Mouse (Mus musculus) right cerebral cortex, adult 18-20 months (tissue): Measurements from ENCODE around the gene Esrrg.
A peak's percentile ranks its signal among the peaks of the same experiment; 100 is the strongest.

ENCODE experiments used
- DNase-seq: peaks from one replicate; pipeline ENCODE4 v3.0.0; 2022; ENCODE audit warnings: mixed read lengths

The Esrrg gene

DNA sequence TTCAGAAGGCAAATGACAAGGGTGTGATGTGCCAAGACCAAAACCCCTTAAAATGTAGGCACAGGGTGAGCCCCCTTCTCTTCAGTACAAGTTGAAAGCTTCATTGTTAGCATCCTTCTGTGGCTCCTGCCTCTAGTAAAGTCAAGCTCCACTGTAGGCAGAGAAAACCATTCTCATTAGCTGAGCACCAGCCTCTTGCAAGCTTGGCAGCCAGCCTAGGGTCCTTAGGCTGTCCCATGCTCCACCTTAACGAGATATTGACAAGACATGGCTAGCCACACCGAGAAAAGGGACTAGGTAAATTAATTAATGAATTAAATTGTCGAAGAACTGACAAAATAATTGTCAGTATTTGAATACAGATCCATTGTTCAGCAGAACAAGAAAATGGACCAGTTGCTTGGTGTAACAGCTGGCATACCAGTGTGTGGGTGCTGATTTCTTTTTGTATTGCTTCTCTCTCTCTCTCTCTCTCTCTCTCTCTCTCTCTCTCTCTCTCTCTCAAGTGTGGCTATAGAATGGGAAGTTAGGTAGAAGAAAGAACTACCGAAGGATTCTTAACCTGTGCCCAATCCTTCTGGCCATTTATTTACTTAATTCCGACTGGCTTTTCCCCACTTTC lies 311.7 kb downstream of the Esrrg start:
- no peak for DNase-seq

DNA sequence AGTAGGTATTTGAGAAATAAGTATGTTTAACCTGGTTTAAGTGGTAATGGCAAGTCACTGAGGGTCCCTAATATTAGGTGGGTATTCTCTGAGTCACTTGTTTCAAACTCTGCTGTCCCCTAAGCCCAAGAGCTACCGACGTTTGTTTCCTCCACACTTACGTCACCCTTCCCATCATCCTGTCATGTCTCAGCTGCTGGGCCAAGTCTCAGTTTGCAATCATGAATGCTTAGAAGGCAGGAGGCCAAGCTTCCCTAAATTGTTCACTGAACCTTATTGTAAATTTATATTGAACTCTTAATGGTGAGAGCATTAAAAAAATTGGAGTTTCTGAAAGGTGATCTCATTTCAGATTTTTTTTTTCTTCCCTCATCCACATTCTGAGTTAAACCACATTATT lies 322.6 kb downstream of the Esrrg start:
- DNase-seq = no peak

DNA sequence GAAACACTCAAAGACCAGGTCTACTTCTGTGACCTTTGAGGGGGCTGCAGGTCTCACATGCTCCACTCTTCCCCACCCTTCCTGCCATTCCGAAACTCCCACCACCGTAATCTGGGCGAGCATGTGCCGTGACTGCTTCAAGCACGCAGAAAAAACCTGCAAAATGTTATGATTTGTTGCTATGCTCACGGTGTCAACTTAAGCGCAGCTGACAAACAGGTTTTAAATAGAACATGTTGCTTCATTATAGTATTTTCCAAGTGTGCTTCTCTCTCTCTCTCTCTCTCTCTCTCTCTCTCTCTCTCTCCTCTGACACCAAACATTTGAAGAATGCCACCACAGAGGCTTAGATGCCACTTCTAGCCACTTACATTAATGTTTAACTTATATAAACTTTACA lies 330.1 kb downstream of the Esrrg start:
- no peak for DNase-seq

DNA sequence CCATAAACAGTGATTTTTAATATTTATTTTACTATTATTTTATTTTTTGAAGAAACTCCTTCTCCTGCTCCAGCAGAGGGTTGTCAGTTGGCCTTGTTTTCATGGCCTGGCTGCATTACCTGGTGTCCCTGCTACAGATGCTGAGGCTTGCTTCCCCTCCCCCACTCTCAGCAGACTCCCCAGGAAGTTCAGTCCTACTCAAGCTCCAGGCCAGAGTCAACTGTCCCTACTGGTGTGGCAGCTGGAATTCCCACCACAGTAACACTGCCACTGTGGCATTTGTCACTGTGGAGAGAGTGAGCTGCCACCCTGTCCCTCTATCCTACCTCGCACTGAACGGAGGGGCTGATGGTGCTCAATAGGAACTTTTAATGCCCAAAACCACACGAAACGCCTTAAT lies 330.5 kb downstream of the Esrrg start:
- DNase-seq = no peak

DNA sequence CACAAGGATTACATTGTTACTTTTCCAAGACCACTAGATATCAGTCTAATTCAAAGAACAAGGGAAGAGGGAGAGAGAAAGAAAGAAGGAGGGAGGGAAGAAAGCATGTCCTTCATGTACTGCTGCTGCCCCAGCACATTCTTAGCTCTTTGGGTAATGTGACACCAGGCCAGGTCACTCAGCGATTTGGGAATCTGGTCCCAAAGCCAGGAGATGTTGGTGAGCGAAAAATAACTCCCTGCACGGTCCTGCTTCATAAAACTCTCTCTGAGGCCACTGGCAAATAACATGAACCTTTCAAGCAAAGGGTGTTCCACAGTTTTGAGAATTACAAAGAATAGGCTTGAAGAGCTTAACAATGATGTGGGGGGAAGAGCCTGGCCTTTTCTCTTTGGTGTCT lies 342.9 kb downstream of the Esrrg start:
- DNase-seq = no peak

DNA sequence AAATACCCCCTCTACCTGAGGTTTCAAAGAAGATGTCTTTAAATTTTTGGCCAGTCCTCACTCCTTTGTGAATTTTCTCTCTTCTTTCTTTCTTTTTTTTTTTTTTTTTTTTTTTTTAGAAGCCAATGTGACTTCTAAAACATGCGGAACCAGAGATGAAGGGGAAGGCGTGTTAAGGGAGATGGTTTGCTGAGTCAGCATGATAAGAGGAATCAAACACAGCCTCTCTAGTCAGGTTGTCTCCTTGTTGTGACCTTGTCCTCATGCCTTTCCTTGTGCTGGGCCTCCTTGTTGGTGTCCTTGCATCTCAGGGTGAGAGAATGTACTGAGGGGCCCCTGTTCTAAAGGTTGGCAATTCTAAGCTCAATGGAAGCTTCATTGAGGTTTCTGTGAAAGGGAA lies 348.1 kb downstream of the Esrrg start:
- DNase-seq = no peak

DNA sequence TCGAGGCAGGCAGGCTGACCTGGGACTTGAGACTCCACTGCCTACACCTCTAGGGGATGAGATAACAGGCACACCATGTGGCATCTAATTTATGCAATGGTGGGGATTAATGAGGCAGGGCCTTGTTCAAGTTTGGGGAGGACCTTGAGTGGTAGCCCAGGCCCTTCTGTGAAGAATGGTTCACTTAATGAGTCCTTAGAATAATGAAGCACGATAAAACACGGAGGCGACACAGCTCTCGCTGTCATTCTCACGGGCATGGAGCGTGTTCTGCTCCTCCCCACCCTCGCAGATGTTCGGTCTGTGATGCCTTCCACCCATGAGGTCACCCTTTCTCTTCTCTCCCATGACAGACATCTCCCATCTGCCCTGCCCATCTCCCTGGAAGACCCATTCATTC lies 350.6 kb downstream of the Esrrg start:
- no peak for DNase-seq

DNA sequence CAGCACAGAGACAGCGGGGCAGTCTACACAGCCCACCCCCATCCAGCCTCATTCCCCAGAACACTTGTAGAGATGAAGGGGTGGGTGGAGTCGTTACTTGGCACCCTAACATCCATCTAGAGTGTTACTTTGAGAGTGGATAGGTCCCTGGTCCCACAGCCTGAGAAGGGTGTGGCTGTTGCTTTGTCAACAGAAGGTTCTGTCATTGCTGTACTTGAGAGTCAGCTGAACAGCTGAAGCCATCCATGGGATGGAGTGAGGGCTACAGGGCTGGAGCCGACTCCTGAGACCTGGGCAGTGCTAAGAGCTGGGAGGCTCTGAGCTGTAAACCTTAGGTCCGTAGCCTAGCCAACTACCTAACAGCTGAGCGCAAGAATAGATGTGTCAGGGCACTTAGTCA lies 352.9 kb downstream of the Esrrg start:
- no peak for DNase-seq

DNA sequence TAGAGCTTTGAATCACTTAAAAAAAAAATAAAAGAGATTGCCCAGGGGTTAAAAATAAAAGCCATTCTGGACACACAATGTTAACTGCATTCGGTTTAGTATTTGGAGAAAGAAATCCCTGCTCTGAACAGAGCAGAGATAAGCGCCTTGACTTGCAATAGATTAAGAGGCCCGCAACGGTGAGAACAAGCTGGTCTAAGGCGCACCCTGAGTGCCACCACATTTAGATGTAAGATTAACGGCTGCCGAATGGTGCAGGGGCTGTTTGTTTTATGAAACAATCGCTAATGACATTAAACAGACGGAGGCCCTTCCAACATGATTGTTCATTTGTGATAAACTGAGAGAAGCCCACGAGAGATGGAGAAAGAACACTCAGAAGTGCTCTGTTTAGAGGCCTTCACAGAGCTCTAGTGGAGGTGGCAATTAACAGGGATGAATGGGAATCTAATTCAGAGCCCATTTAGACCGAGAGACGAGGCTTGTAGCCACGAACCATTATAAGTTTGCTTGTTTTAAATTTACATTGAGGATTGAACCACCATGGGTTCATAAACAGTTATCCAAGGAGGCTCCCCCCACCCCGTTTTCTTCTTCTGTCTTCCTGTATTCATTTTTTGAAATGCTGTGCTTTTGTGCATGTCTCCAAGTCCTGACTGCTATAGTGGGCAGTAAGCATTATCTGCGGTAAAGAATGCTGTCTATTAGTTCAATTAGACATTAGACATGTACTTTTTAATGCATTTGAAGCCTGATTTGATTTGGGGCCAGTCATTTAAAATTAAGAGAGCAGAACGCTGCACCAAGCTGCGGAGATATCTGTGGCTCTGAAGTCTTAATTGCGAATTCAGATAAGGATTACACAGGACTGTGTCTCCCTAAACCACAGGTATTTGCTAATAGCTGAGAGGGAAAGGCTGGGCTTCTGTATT lies 356.5 kb downstream of the Esrrg start:
- no peak for DNase-seq

DNA sequence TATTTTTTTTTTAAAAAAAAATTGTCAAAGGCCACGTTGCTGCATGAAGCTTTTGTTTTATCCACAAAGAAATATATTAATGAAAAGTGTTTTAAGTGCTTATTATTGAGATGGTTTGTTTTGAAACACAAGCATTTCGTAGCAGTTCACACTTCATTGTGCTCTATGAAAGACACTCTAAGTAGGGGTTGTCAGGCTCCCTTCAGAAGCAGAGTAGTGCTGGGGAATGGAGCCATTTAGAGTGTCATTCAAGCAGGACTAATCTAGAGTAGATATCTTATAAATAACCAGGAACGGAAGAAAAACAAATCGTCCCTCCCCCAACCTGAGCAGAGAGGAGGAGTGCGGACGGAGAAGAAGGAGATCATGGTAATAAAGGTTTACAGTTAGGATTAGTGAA lies 357.3 kb downstream of the Esrrg start:
- no peak for DNase-seq

DNA sequence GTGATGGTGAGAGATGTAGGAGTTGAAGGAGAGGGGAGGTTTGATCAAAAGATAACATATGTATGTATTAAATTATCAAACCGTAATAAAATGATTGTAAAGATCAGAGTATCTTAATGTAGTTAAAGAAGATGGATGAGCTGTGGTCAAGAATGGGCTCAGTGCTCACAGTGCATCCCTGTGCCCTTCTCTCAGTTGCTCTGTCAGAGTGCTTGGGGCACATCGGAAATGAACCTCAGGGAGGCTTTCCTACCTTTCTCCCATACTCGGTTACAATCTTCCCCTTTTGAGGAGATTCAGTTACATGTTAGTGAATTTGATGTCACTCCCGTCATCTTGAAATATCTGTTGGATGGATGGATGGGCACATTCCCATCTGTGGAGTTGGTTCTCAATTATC lies 359.8 kb downstream of the Esrrg start:
- DNase-seq = no peak

DNA sequence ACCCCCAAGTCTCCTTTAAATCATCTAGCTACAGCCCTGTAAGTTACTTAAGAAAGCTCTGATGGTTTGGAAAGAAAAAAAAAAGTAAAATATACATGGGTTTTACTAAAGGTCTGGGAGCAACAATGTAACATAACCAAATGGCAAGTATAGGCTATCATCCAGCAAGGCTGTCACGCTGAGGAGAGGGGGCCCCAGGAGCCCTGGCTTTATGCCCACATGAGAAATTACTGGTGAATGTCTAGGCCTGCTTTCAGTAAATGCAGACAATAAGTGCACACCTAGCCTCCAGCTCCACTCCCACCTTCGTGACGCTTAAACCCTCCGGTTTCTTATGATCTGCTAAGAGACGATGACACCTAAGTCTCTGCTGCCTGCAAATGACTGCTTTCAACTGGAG lies 360.9 kb downstream of the Esrrg start:
- no peak for DNase-seq

DNA sequence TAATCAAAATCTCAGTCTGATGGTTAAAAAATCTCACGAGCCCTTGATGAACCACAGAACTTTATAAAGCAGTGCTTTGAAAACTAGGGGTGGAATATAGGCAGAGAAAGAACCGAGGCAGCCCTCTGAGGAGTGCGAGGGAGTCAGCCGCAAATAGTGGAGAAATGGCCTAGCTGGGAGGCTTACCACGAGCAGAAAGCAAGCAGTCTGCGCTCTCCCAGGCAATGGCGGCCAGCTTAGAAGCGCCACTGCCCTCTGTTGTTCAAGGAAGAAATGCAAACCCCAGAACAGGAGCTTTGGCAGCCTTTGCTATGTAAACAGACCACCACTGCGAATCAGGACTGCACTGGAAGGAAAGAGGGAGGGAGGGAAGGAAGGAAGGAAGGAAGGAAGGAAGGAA lies 365.8 kb downstream of the Esrrg start:
- DNase-seq = peak; percentile 58

DNA sequence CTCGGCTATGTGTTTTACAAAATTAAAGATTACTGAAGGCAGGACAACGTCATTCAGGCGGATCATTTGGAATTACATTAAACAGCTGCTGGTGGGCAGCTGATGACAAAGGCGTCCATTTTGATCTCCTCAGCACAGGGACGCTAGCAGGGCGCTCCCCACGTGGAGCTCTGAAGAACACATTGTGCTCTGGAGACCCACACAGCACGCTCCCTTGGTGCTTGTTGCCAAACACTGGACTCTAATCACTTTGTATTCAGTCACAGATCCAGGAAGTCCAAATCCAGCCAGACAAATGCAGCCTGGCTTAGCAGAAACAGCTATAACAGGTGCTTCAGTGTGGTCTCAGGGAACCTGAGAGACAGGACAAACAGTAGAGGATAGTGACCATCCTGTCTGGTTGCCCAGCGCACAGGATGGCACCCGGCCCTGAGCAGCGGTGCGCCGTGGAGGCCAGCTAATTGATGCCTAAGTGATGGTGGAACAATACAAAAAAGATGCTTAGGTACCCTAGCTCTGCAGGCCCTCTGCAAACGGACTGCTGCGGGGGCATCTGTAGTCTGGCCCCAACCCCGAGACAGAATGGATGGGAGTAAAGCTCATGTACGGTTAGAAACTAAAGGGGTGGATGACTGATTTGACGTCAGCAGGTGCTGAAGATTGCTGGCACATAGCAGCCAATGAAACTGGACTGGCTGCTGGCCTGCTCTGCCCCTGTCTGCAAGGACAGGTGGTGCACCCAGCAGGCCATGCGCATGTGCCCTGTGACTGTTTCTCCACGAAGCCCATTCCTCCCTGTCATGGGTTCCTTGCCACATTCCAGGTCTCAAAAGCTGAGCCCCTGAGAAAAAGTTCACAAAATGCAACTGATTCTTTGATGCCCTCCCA lies 367.1 kb downstream of the Esrrg start:
- no peak for DNase-seq

DNA sequence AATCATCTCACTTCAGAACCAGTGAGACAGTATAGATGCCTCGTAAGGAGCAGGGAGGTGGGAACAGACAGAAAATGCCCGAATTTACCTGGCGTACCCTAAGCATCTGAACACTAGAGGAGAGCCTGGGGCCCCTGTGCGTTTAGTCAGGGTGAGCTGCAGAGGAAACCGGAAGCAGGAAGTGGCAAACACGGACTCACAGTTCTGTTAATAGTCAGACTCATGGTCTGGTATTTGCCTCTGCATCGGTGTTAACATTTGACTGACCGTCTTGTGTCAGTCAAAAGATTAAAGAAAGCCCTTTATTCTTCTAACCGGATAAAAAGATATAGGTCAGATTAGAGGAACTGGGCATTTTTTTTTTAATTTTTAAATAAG lies 367.8 kb downstream of the Esrrg start:
- no peak for DNase-seq

DNA sequence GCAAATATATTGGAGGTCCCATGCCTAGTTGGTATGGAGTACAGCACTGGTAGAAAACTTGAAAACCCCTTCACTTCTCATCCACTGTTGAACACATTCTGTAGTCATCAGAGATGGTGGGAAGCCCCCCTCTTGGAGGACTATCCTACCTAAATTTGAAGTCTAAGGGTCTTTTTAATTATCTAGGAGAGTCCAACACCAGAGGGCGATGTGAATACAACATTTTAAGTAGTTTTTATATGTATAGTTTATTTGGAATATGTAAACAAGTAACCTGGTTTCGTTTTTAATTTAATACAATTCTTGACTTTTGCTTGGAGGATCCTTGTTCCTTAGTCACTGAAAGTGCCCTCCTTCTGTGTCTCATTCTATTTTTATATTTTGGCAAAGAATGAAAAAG lies 372.4 kb downstream of the Esrrg start:
- DNase-seq = no peak

DNA sequence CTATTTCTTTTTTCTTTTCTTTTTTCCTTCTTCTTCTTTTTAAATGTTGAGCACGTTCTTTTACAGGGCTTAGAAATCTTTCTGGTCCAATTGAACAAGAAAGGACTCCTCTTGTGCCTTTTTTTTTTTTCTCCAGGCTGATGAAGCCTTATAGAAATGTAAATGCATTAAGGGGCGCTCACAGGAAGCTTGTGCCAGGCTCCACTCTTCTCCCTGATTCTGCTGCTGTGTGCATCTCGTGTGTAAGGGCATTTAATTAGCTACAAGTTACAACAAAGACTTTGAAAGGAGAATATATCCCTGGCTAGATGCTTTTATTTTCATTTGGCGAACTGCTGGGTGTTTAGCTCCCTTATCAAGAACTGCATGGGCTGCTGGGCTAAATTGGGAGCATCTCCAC lies 374.6 kb downstream of the Esrrg start:
- DNase-seq = no peak

DNA sequence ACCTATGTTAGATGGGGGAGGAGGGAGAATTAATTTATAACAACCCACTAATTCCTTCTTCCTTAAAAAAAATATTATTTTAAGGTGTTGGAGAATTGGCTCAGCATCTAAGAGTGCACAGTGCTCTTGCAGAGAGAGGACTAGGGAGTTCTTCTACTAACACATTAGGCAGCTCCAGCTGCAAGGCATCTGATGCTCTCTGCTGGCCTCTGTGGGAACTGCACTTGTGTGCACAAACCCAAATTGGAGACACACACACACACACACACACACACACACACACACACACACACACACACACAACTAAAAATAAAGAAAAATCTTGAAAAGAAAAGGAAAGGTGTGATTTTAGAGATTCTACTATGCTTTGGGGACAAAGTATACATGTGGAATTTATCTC lies 381.6 kb downstream of the Esrrg start:
- DNase-seq = no peak

DNA sequence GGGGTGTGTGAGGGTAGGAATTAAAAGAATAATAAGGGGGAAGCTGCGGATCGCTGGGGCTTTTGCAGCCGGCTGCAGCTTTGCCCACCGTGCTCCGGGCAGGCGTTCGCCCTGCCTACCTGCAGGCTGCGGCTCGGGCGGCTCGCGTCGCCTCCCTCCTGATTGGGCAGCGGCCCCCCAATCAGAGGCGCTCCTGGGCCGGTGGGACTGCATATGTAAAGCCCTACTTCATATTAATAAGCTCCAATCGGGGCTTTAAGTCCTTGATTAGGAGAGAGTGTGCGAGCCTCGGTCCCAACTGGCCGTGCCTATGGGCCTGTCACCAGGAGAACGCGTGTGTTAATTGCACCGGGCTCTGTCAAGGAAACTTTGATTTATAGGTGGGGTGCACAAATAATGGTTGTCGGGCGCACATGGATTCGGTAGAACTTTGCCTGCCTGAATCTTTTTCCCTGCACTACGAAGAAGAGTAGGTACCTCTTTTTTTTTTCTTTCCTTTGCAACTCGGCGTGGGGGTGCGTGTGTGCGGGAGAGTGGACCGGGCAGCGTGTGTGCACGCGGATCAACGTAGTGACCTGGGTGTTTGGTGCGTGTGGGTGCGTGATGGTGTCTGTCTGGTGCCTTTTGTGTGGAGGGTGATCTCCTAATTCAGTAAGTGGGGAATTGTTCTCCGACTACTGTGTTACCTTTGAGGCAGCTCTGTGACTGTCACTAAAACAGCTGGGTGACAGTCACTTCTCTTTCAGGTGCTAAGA lies 389.2 kb downstream of the Esrrg start:
- DNase-seq = peak; percentile 69

DNA sequence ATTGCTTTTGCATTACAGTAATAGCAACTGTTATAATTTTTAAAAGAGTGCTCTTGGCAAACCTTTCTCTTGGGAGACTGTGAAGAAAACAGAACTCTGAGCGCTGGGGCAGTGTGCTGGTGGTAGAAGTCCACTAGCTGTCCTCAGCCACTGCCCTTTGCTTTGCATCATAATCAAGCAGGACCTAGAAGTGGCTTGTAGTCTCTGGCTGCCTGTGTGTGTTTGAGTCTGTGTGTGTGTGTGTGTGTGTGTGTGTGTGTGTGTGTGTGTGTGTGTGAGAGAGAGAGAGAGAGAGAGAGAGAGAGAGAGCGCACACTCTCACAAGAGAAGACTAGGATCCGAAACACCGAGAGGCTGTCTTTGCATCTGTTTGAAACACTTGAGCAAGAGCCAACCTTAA lies 390.5 kb downstream of the Esrrg start:
- no peak for DNase-seq

DNA sequence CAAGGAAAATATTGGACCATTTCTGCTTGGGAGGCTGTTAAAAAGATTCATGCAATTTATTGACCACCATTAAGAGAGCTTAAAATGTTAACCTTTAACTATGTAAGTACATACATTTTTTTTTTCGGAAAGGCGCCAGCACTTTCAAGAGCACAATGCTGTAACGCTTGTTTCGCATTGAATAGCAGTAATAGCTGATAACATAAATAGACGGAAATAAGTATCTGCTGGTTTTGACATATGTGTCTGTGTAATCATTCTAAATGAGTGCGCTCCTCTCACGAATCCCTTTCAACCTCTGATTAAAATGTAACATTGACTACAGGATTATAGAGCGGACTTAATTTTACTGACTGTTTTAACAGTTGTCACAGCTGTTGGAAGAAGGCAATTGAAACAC lies 391.6 kb downstream of the Esrrg start:
- DNase-seq = no peak

DNA sequence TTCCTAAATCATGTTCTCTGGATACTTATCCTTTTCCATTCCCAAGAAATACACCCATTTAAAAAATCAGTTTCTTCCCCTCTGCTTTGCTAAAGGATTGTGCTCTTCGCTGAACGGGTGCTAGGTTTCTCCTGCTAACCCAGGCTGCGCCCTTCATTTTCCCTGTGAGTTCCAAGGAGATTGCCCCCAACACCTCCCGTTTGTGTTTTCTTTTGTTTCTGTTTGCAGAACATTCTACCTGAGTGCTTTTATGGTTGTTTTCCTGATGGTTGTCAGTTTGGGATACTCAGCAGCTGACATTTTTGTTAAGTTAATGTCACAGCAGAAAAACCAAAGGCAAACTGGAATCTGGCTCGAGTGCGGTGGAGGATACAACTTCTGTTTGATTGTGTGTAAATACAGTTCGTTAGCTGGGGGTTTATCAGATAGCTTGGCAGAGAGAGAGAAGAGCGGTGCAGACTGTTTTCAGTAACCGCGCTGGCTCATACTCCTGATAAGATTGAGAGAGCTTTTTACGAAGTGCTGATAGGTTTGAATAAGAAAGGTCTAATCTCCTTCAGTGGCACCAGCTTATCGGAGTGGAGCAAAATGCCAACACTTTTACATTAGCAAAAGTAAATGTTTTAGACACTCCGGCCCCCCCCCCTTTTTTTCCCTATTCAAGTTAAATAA lies 398.4 kb downstream of the Esrrg start:
- DNase-seq = no peak
